Mouse (Mus musculus): ENCODE measurements around the gene Naaladl2.
"Not testable (repeated sequence)": the region's sequence is repeated elsewhere in the genome, so short reads cannot be mapped to it uniquely, and the experiment has no call there.

GRCm38 (mm10) chr3:24151086-24151815 lies 992.8 kb downstream of the Naaladl2 start:
- TF ChIP-seq EP300, CTCF (IDR thresholded peaks at IDR 0.05): not testable (repeated sequence)
